In the genomic region with DNA sequence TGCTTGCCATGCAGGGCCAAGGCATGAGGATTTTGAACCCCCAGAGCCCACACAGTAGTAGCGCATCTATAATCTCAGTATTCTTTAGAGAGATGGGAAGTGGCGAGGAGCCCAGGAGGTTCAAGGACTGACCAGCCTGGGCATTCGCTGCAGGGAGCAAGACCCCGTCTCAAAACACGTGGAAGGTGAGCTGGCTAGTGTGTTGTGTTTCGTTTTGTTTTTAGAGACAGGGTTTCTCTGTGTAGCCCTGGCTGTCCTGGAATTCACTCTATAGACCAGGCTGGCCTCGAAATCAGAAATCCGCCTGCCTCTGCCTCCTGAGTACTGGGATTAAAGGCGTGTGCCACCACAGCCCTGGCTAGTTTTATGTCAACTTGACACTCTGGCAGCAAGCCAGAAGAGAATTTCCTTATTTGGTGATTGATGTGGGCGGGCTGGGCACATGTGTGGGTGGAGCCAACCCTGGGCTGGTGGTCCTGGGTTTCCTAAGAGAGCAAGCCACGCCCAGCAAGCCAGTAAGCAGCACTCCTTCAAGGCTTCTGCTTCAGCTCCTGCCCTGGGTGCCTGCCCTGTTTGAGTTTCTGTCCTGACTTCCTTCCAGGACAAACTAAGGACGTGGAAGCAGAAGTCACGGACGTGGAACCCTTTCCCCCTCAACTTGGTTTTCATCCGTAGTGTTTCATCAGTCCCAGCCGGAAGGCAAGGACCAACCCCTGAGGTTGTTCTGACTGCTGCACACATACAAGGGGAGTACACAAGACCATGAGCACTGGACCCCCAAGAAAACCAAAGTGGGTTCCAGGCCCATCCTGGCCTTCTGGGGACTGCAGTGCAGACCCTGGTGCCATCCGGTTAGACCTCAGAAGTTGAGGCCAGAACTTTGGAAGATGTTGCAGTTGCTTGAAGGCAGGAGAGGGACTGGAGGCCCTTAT, we compare ENCODE assay signal across 8 mouse cellular contexts.
DNase-seq lines count a peak whose midpoint lies in the region; ATAC-seq and TF ChIP-seq lines count a peak whose summit lies in the region.

No protein-coding gene starts in this region.

- H3K27ac ChIP-seq in layer of hippocampus, adult 2 months: peak overlapping the region; percentile 100
- H3K27ac ChIP-seq in embryonic facial prominence, embryonic 13.5 days: peak overlapping the region; percentile 99
- H3K27ac ChIP-seq in intestine, postnatal 0 days (ENCODE audit: low read depth, low read length): peak overlapping the region; percentile 31; the same call in 1 of the 2 replicates
- H3K27ac ChIP-seq in midbrain, embryonic 11.5 days (ENCODE audit: low read depth, low read length): peak overlapping the region; percentile 99

- no peaks in the 10 kb centered on the region for H3K36me3 ChIP-seq in embryonic facial prominence, embryonic 13.5 days
- no peaks in the 10 kb centered on the region for H3K36me3 ChIP-seq in intestine, postnatal 0 days (ENCODE audit: control insufficient read depth, insufficient read depth)
- no peaks in the 10 kb centered on the region for H3K36me3 ChIP-seq in midbrain, embryonic 11.5 days (ENCODE audit: control insufficient read depth, insufficient read depth, low read length)

- H3K4me2 ChIP-seq in embryonic facial prominence, embryonic 13.5 days: no peak overlapping the region
- H3K4me2 ChIP-seq in intestine, postnatal 0 days (replicated peaks; ENCODE audit: low read depth): no peak overlapping the region
- H3K4me2 ChIP-seq in midbrain, embryonic 11.5 days: no peak overlapping the region

- no peak for DNase-seq in layer of hippocampus, adult 2 months (ENCODE audit: low spot score in 2 of 2)
- no peak for DNase-seq in layer of hippocampus, postnatal 36 days
- peak; percentile 81 for DNase-seq in midbrain, embryonic 11.5 days (ENCODE audit: low spot score, missing footprints)
- DNase-seq in thymus, postnatal 10 days (ENCODE audit: low spot score in 2 of 2): peak; percentile 69 to 70
- DNase-seq in layer of hippocampus, adult 18-20 months (ENCODE audit: low spot score in 2 of 2): no peak
- DNase-seq in left cerebral cortex, adult 18-20 months (ENCODE audit: low spot score in 2 of 2): no peak

- no peak overlapping the region for H3K4me3 ChIP-seq in layer of hippocampus, adult 2 months
- H3K4me3 ChIP-seq in embryonic facial prominence, embryonic 13.5 days: no peak overlapping the region
- no peak overlapping the region for H3K4me3 ChIP-seq in intestine, postnatal 0 days (ENCODE audit: low read depth, low read length)
- no peak overlapping the region for H3K4me3 ChIP-seq in midbrain, embryonic 11.5 days (ENCODE audit: low read depth, low read length)

- WGBS in embryonic facial prominence, embryonic 13.5 days: 85% methylated on average over 17 of the region's 17 CpGs
- WGBS in intestine, postnatal 0 days: 86% methylated on average over 17 of the region's 17 CpGs
- 88% methylated on average over 17 of the region's 17 CpGs for WGBS in midbrain, embryonic 11.5 days

- H3K4me1 ChIP-seq in embryonic facial prominence, embryonic 13.5 days: peaks cover 78% of the 10 kb centered on the region
- 0 out of 2 replicates have a peak, but pooled peaks cover 10% of the 10 kb centered on the region for H3K4me1 ChIP-seq in intestine, postnatal 0 days (replicated peaks; ENCODE audit: control insufficient read depth, insufficient read depth, low read length)
- peaks cover 49% of the 10 kb centered on the region for H3K4me1 ChIP-seq in midbrain, embryonic 11.5 days (ENCODE audit: control insufficient read depth, insufficient read depth, low read length)

- no peak for TF ChIP-seq CTCF in layer of hippocampus, adult 2 months (conservative IDR thresholded peaks at IDR 0.05)
- no peak for TF ChIP-seq CTCF in intestine, postnatal 0 days (IDR thresholded peaks at IDR 0.05; ENCODE audit: low read depth)

- ATAC-seq in embryonic facial prominence, embryonic 13.5 days (ENCODE audit: insufficient number of reproducible peaks, insufficient read depth, low FRiP score, low TSS enrichment, low read depth): no peak
- ATAC-seq in intestine, postnatal 0 days: no peak
- no peak for ATAC-seq in midbrain, embryonic 11.5 days (ENCODE audit: low FRiP score)

- H3K9me3 ChIP-seq in embryonic facial prominence, embryonic 13.5 days: no peaks in the 10 kb centered on the region
- H3K9me3 ChIP-seq in intestine, postnatal 0 days (ENCODE audit: control insufficient read depth): no peaks in the 10 kb centered on the region
- H3K9me3 ChIP-seq in midbrain, embryonic 11.5 days (ENCODE audit: control insufficient read depth, low read length): no peaks in the 10 kb centered on the region

- H3K9ac ChIP-seq in embryonic facial prominence, embryonic 13.5 days: no peak overlapping the region
- no peak overlapping the region for H3K9ac ChIP-seq in intestine, postnatal 0 days (ENCODE audit: low read depth, low read length)
- H3K9ac ChIP-seq in midbrain, embryonic 11.5 days (ENCODE audit: low read length): no peak overlapping the region

- no peaks in the 10 kb centered on the region for H3K27me3 ChIP-seq in embryonic facial prominence, embryonic 13.5 days
- H3K27me3 ChIP-seq in intestine, postnatal 0 days (replicated peaks; ENCODE audit: control insufficient read depth, insufficient read depth, low read length): no peaks in the 10 kb centered on the region
- H3K27me3 ChIP-seq in midbrain, embryonic 11.5 days (ENCODE audit: control insufficient read depth, insufficient read depth, low read length): no peaks in the 10 kb centered on the region

Comparison
In these comparisons a context has a peak if more than half of its experiments do, and no peak if none do; other contexts are left out.
1. DNase-seq: peak in midbrain, embryonic 11.5 days (single experiment) and thymus, postnatal 10 days (2 of 2); none in layer of hippocampus, adult 2 months (0 of 2), layer of hippocampus, postnatal 36 days (0 of 2), layer of hippocampus, adult 18-20 months (0 of 2) and left cerebral cortex, adult 18-20 months (0 of 2).
2. H3K27ac ChIP-seq: peak in every context shown above with its lines; median percentile 100 in layer of hippocampus, adult 2 months; 99 in embryonic facial prominence, embryonic 13.5 days; 99 in midbrain, embryonic 11.5 days; 31 in intestine, postnatal 0 days.